Mouse (Mus musculus) spleen, postnatal 36 days (tissue): ENCODE measurements around the gene Grm8.

Experiments
- DNase-seq, 2 experiments: peaks; one replicate each; pipeline ENCODE4 v3.0.0; 2022; ENCODE audit warnings: low spot score in 2 of 2, mixed read lengths in 1 of 2

Grm8 gene

DNA sequence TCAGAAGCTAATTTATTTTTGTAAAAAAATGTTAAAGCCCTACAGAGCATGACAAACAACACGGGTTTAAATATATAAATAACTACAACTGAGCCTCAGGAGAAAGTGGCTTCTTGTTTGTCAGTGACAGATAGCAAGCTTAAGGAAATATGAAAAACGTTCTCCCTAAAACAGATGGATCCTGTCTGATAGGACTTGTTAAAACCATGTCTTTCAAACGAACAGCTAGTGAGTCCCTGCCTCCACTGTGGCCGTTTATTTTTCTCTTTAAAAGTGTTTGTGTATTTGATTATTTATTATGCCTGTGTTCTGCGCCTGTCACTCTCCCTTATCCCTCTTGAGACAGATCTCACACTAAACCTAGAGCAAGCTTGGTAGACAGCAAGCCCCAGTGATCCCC is 489.9 kb downstream of the Grm8 start:
- DNase-seq, result no peak

GRCm38 (mm10) chr6:27635898-27636297 is 499.1 kb downstream of the Grm8 start:
- no peak for DNase-seq

DNA sequence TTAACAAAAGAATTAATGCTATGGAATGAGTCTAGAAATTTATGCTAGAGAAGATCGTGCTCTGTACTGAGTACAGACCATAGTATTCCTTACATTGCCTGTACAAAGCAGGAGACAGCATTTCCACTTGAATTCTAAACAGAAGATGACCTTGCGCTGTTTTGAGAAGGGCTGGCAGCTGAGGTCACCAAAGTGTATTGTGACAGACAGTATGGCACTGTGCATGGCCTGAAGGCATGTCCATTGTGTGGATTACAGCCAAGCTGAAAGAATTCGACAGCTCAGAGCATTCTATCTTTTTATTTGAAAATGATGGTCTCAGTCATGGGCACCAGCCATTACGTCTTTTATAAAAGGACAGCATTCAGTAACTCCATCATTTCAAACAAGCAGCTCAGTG is 517.5 kb downstream of the Grm8 start:
- DNase-seq, result no peak

DNA sequence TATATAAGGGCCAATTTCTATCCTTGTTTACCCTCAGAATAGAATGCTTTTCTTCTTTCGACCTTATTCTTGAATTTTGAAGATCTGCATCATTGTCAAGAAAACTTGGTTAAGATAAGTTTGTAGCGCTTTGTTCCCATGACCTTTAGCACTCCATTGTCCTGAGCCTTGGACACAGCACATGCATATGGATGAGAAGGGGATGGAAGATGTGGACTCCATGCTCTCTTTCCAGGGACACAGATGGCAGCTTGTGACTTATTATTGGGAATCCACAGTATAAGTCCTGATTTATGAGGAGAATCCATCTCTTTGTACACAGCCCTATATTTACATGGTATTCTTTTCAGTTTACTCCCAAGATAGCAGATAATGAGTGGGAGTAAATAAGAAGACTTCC is 554.5 kb downstream of the Grm8 start:
- no peak for DNase-seq

DNA sequence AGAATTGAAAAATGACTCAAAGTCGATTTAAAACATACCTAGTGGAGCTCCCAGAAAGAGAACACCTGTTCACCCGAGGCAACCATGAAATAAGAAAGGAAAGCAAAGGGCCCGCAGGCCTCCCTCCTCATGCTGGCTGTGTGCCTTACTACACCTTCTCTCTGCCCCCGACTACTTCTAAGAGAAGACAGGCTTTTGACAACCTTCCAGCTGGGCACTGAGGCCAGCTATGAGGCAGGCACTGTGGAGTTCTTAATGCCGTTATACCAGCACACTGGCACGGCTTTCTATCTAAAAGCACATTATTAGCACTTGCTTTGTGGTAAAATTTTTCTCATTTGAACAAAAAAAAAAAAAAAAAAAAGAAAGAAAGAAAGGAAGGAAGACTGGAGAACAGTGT is 589.5 kb downstream of the Grm8 start:
- DNase-seq, result no peak

- no peak for DNase-seq
These were observed 617.4 kb downstream of the Grm8 start for GRCm38 (mm10) chr6:27517620-27518019.

DNA sequence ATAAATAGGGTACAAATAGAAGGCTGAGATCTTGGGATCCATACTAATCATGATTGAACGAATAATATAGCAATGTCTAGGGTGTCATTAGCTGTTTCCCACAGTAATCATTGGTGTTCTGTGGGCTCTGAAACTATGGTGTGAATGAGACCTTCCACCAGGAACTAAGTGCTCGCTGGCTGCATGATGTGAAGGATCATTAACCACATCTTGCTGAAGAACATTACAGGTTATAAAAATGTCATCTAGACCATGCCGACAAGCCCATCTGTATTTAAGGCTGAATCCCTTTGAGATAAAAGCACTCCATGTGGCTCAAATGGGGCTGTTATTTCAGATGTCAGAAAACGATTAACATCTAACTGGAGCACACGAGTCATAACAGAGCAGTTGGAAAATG is 674.0 kb downstream of the Grm8 start:
- DNase-seq, result no peak

- no peak for DNase-seq
These were observed 726.5 kb downstream of the Grm8 start for GRCm38 (mm10) chr6:27408473-27408872.

DNA sequence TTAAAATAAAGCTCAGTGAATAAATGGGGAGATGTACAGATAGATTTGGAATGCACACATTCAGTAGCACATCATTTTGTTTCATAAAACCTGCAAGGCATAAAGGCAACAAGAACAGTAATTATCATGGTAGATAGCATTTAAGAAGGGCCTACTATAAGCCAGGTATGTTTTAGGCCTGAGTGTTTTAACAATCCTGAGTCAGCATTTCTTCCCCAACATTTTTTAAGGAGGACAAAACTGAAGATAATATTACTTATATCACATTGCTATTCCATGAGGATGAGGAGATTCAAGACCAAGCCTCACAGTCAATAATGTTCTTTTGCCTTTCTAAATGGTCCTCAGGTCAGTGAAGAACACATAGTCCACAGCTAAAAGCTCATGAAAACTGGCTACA is 762.6 kb downstream of the Grm8 start:
- DNase-seq, result no peak

DNA sequence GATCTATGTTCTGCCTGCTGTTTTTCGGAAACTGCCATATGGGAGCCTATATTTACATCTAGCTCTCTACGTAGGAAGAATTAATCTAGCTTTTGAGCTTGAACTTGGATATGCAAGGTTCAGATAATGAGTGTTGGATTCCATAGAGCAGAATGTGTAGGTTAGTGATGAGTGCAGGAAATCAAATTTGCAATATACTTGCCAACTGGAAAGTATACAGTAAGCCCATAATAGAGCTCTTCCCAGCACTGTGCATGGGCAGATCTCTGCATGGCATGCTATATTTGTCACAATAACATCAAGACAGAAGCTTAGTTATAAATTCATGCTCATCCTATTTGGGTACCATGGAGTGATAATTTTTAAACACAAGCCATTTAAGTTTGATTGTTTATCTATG is 763.9 kb downstream of the Grm8 start:
- DNase-seq, result no peak

DNA sequence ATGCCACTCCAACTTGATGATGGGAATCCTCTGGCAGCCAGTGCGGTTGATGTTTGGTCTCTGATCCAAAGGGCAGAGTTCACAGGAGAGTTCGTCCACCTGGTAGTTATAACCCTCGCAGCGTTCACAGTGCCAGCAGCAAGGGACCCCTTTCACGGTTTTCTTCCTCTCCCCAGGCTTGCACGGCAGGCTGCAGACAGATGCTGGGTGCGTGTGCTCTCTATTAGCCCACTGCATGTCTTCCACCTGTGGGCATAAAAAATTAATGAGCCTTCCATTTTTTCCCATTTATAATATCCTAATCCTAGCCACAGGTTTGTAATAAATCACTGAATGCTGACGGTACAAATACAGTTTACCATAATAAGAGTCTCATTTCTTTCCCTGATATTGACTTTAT is 771.2 kb downstream of the Grm8 start:
- DNase-seq, result no peak

DNA sequence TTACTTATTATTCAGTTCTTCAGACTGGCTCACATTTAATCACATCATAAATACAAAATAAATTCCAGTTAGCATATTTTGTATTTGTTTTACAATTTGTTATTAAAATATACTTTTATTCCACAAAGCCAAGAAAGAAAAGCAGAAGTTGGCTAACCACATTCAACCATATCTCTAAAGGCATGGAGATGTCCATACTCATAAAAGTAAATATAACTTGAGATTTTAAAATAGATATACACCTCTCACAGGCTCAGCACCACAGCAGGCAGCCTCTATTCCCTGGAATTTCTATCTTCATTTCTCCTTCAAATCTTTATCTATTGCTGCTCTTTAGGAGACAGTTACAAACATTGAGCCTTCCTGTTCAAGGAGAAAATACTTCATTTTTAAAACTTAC is 774.5 kb downstream of the Grm8 start:
- DNase-seq, result no peak

GRCm38 (mm10) chr6:27351147-27351546 is 783.8 kb downstream of the Grm8 start:
- DNase-seq, result no peak

DNA sequence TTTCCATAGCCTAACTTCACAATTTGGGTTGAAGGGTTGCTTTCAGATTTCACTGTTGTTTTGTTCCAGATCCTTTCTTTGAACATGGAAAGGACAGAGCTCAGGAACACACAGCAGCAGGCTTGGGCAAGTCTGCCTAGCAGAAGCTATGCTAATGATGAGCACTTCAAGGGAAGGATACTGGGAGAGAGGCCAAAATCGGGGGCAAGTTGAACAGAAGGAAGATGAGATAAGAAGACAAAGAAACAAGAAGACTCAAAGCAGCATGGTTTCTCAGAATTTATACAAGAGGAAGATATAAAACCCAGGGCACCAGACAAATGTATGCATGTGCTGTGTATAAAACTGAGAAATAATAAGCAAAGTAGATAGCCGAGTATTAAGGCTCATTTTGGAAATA is 786.7 kb downstream of the Grm8 start:
- no peak for DNase-seq

DNA sequence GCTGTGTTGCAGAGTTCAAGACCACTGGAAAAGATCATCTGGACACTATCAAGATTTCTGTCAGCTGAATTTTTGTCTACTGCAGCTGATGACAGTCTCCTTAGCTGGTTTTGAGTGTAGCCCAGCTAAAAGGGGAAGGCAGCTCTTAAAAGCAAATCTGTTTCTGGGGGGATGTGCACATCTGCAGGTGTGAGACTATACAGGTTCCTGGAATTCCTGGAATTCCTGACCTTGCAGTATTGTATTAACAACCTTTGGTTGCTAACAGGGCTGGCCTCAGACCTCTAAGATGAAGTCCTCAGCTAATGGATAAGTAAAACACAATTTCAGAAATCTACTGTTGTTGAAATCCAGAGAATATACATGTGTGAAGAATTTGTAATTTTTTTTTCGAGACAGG is 788.7 kb downstream of the Grm8 start:
- no peak for DNase-seq

- no peak for DNase-seq
These were observed 794.8 kb downstream of the Grm8 start for GRCm38 (mm10) chr6:27340131-27340530.

DNA sequence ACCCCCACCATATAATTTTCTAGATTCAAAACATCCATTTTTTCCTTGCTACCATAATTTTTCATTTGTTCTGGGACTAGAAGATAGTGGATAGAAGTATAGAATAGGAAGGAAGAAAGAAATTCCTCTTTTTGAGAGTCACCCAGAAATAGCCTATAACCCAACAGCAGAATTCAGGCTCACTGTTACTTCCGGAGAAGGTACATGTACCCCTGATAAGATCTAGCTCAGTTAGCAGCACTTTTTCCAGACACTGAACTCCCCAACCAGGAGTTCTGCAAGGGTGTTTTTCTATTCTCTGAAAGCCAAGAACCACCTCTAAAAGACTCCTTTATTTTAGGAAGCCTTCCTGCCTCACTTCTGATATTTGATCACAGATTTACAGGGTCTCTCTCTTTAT is 816.4 kb downstream of the Grm8 start:
- no peak for DNase-seq

GRCm38 (mm10) chr6:27317422-27317821 is 817.6 kb downstream of the Grm8 start:
- DNase-seq, result no peak

- no peak for DNase-seq
These were observed 819.0 kb downstream of the Grm8 start for GRCm38 (mm10) chr6:27316018-27316417.

GRCm38 (mm10) chr6:27314273-27315009 is 820.5 kb downstream of the Grm8 start:
- no peak for DNase-seq

- DNase-seq, result no peak
These were observed 824.6 kb downstream of the Grm8 start for GRCm38 (mm10) chr6:27310401-27310800.

DNA sequence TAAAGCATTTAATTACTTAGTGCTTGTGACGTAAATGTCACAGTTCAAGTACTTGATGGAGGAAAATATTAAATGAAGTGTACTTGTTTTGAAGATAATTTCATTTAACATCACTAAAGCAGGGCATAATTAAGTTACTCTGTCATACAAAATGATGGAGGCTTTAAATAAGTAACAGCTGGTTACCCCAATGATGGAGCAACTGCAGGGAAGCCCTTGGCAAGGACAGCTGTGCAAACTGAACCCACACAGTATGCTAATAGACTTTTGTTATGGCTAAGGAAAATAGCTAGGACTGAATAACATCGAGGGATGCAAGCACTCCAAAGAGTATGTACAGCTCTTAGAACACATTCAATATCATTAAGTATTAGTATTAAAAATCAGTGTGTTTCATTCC is 829.6 kb downstream of the Grm8 start:
- no peak for DNase-seq

GRCm38 (mm10) chr6:27264972-27265371 is 870.0 kb downstream of the Grm8 start:
- DNase-seq, result no peak

- DNase-seq, result no peak
These were observed 872.4 kb downstream of the Grm8 start for GRCm38 (mm10) chr6:27262611-27263010.
